Mouse (Mus musculus) large intestine, adult 2 months (tissue): ENCODE measurements around the gene Dnah7b. TPM values are rescaled to one million over a fixed set of nuclear protein-coding genes. Genes with fewer than 3 reads are reported as not detected.
"Not testable (repeated sequence)": the region's sequence is repeated elsewhere in the genome, so short reads cannot be mapped to it uniquely, and the experiment has no call there.

ENCODE experiments used
- DNase-seq: peaks from one replicate; pipeline ENCODE4 v3.0.0-alpha.2; 2012; ENCODE audit warnings: low read depth, low spot score
- WGBS: fragments of 180-500 bp; shearing (Covaris S2); methylation state at CpG from one replicate; pipeline ENCODE4 v1.1.7; 2018; 5-methylcytosine and 5-hydroxymethylcytosine counted together
- polyA plus RNA-seq: library from polyadenylated mRNA; depleted of rRNA; stranded (reverse); fragments of >200 nt; gene quantifications from 2 replicates; pipeline ENCODE4 v1.2.3, GENCODE M21; 2012; rRNA removed

Dnah7b gene
- polyA plus RNA-seq, 1 experiment: 0.12 TPM

- WGBS: 81% methylated on average over 1 of the region's 1 CpGs
- not testable (repeated sequence) for DNase-seq
Observed at GRCm38 (mm10) chr1:46278911-46279565, 212.9 kb downstream of the Dnah7b start.

DNA sequence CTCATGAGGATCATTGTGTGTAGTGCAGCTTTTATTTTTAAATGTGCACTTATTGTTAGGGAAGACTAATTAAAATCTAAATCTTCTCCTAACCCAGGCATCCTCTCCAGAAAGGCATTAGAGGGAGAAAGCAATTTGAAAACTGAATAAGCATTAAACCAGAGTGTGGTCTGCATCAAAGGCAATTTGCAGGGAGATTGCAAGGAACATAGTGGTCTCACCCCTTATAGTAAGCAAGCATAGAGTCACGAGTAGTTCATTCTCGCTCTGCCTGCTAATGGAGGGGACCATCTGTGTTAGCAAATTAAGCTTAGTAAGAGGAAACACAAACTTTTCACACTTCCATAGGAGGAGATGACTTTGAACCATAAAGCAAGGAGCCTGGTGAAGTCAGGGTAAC, 228.3 kb downstream of the Dnah7b start:
- WGBS: 78% methylated on average over 2 of the region's 2 CpGs
- not testable (repeated sequence) for DNase-seq

DNA sequence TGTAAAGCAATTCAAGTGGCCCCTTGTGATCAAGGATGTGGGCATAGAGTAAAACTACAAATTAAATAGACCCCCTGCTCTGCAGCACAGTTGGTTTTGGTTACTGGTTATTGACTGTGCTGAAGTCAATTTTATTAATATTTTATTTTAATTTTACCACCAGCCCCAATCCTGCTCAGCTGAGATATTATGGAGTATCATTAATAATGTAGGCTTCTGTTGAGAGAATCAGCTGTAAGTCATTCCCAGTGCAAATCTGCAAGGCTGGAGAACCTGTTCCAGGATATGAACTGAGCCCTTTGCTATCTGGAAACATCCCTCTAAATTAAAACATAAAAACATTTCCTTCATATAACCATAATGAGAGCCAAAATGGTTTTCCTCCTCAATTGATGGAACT, 259.8 kb downstream of the Dnah7b start:
- DNase-seq: not testable (repeated sequence)

DNA sequence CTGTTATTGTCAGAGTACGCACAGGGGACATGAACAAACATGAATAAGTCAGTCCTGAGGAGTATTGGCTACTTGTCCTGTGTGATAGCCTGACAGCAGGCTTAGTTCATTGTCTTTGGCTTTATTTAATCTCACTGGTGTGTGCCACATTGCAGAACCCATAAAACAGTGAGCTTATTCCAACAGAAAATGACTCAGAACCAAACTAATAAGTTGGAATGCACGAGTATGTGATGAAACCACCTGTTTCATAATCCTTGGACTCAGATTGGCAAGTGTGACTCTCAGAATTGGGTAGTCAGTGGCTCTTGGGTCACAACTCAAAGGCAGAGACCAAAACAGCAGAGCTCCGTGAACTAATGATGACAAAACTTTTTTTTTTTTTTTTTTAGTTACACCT, 279.2 kb downstream of the Dnah7b start:
- not testable (repeated sequence) for DNase-seq
- 77% methylated on average over 3 of the region's 3 CpGs for WGBS

DNA sequence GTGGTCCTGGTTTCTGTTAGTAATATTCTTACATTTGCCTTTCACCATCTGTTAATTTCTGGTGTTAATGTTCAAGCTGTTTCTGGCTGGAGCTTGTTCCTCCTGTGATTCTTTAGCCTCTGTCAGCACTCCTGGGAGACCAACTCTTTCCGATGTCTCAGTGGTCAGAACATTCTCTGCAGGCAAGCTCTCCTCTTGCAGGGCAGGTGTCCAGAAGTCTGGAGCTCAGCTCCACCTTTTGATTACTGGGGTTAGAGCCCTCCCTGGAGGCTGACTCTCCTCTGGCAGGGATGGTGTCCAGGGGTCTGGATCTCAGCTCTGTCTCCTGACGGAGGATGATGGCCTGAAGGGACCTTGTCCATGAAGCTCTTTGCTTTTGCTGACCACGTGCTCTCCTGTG, 314.5 kb downstream of the Dnah7b start:
- 91% methylated on average over 3 of the region's 3 CpGs for WGBS
- not testable (repeated sequence) for DNase-seq

- WGBS: 64% methylated on average over 3 of the region's 4 CpGs
- not testable (repeated sequence) for DNase-seq
Observed at GRCm38 (mm10) chr1:46394681-46395297, 328.7 kb downstream of the Dnah7b start.

DNA sequence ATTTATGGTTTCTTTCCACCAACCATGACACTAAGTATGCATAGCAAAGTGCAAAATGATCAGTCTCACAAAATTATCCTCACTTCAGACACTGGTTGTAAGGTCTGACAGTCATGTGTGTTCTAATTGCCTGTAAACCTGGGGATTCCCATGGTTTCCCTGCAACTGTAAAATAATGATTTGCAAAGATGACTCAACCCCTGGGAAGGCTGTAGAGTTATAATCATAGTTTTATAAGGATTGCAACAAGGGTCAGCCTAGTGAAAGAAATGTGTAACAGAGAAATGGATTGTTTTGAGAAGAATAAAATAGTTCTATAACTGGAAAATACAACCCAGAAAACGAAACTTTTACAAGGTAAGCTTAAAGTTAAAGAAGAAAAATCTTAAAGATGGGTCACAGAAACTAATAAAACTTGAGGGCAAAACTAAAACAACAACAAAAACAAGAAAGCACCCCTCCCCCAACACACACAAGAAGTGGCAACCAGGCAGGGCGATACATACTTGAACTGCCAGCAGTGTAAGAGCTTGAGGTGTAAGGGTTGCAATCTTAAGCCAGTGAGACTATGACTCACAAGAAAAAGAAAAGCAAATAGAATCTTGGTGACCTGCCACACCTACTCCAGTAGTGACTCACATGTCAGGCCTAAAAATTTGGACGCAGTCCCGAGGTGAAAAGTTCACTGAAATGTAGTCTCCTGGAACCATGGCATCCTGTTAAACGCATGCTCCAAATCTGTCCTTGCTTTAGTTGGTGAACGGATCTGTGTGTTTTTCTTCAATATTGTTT, 342.4 kb downstream of the Dnah7b start:
- DNase-seq: peak; percentile 66
- WGBS: 28% methylated on average over 6 of the region's 6 CpGs

- WGBS: 56% methylated on average over 7 of the region's 7 CpGs
- DNase-seq: not testable (repeated sequence)
Observed at GRCm38 (mm10) chr1:46414798-46415197, 348.7 kb downstream of the Dnah7b start.

DNA sequence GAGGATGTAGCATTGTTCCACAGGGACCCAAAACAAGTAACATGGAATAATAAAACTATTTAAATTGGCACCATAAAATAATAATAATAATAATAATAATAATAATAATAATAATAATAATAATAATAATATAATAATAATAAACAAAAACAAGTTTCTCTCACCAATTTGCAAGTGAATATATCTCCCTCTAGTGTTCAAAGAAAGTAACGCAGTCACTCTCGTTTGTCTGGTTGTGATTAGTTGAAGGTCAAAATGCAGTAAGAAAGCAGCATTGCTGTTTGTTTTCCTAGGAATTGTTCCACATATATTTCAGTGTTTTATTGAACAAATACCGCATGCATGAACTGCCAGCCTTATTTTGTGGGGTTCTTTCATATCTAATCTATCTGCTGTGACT, 350.8 kb downstream of the Dnah7b start:
- 13% methylated on average over 3 of the region's 3 CpGs for WGBS
- DNase-seq: not testable (repeated sequence)

DNA sequence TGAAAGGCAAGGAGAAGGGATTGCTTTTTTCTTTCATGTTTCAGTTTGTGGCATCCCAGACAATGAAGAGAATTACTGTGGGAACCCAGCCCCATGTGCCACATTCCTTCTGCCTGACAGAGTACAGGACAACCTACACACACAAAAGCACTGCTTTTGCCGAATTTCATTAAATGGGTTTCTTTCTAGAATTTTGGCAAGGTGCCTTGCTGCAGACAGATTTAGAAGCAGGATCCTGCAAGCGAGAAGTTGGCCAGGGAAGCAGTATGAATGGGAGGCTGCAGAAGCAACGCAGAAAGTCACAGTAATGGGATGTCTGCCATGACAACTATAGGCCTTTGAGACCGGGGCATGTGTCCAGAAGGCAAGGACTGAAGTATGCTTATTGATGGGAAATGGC, 352.9 kb downstream of the Dnah7b start:
- 73% methylated on average over 4 of the region's 4 CpGs for whole genome bisulfite sequencing
- not testable (repeated sequence) for DNase-seq

Other genes starting within 250 kb of the Dnah7b start
- not detected in 2 replicates for gene Gm5269, start 176.0 kb upstream of the Dnah7b start, polyA plus RNA-seq
- 4.3 and 17.9 TPM in 2 replicates for gene Slc40a1, start 139.8 kb upstream of the Dnah7b start, polyA plus RNA-seq